Mouse (Mus musculus) spleen, postnatal 0 days (tissue): ENCODE data around the gene Adgrl4. TPM values are rescaled to one million over a fixed set of nuclear protein-coding genes. Genes with fewer than 3 reads are reported as not detected.

Source experiments
- polyA plus RNA-seq: library from polyadenylated mRNA; unstranded; fragments of >200 nt; fragmentation: Nextera tagmentation; extraction: Ambion mirVana; gene quantifications from 2 replicates; pipeline ENCODE4 v1.2.1, GENCODE M21; 2015

Gene Adgrl4
- polyA plus RNA-seq: 7.7 and 13.8 TPM in 2 replicates

GRCm38 (mm10) chr3:151437693-151438092 lies at the start of gene Adgrl4:
Gene Adgrl4 (plus strand): TSS chr3:151437887.

